Mouse (Mus musculus): ENCODE results near the gene Gm5142. TPM values are rescaled to one million over a fixed set of nuclear protein-coding genes. Genes with fewer than 3 reads are reported as not detected.

Gene Gm5142
- total RNA-seq (2015) (not detected in 2 replicates), total RNA-seq (2017) (not detected in 2 replicates)

GRCm38 (mm10) chr14:59178649-59179048, at the start of gene Gm5142:
Gene Gm5142, minus strand, starts transcription at chr14:59178749.
- no peak for ATAC-seq (replicated peaks; ENCODE audit: poor library complexity)

- ATAC-seq (replicated peaks; ENCODE audit: poor library complexity), result no peak
Measured at GRCm38 (mm10) chr14:59226240-59226639, 47.7 kb upstream of the Gm5142 start.

- ATAC-seq (replicated peaks; ENCODE audit: poor library complexity), result no peak; the same call in 1 of the 2 replicates
Measured at GRCm38 (mm10) chr14:59219241-59219640, 40.7 kb upstream of the Gm5142 start.

- ATAC-seq (replicated peaks; ENCODE audit: poor library complexity), result no peak
Measured at GRCm38 (mm10) chr14:59209816-59210215, 31.3 kb upstream of the Gm5142 start.

- no peak for ATAC-seq (replicated peaks; ENCODE audit: poor library complexity)
Measured at GRCm38 (mm10) chr14:59209003-59209402, 30.5 kb upstream of the Gm5142 start.

GRCm38 (mm10) chr14:59205976-59206583, 27.5 kb upstream of the Gm5142 start:
- no peak for ATAC-seq (replicated peaks; ENCODE audit: poor library complexity)

GRCm38 (mm10) chr14:59205461-59205860, 26.9 kb upstream of the Gm5142 start:
- no peak for ATAC-seq (replicated peaks; ENCODE audit: poor library complexity)

GRCm38 (mm10) chr14:59201604-59202215, 23.2 kb upstream of the Gm5142 start:
- ATAC-seq (replicated peaks; ENCODE audit: poor library complexity), result no peak

GRCm38 (mm10) chr14:59200711-59201603, 22.4 kb upstream of the Gm5142 start, which contains the start of gene Rcbtb1:
Gene Rcbtb1, plus strand, starts transcription at chr14:59201209.
- ATAC-seq (replicated peaks; ENCODE audit: poor library complexity), result peak; percentile 87

GRCm38 (mm10) chr14:59186121-59186520, 7.6 kb upstream of the Gm5142 start:
- no peak for ATAC-seq (replicated peaks; ENCODE audit: poor library complexity)

- ATAC-seq (replicated peaks; ENCODE audit: poor library complexity), result no peak
Measured at GRCm38 (mm10) chr14:59185514-59185913, 7.0 kb upstream of the Gm5142 start.

- no peak for ATAC-seq (replicated peaks; ENCODE audit: poor library complexity)
Measured at GRCm38 (mm10) chr14:59182732-59183131, 4.2 kb upstream of the Gm5142 start.

- ATAC-seq (replicated peaks; ENCODE audit: poor library complexity), result no peak
Measured at GRCm38 (mm10) chr14:59157016-59157698, 21.4 kb downstream of the Gm5142 start.

GRCm38 (mm10) chr14:59155589-59155988, 23.0 kb downstream of the Gm5142 start:
- no peak for ATAC-seq (replicated peaks; ENCODE audit: poor library complexity)

GRCm38 (mm10) chr14:59142793-59143192, 35.8 kb downstream of the Gm5142 start, which contains the start of gene 1700129C05Rik:
Gene 1700129C05Rik, minus strand, starts transcription at chr14:59142893.
- ATAC-seq (replicated peaks; ENCODE audit: poor library complexity), result no peak

GRCm38 (mm10) chr14:59114281-59114680, 64.3 kb downstream of the Gm5142 start:
- 0 out of 2 replicates have a peak, but pooled peaks have one; percentile 39 for ATAC-seq (replicated peaks; ENCODE audit: poor library complexity)

Other genes starting within 250 kb of the Gm5142 start
- gene 1700129C05Rik, start 35.9 kb downstream of the Gm5142 start, total RNA-seq (2015), result not detected in 2 replicates
- gene 1700129C05Rik, start 35.9 kb downstream of the Gm5142 start, total RNA-seq (2017), result not detected in 2 replicates
- gene Rcbtb1, start 22.5 kb upstream of the Gm5142 start, total RNA-seq (2015), result 16.8 and 17.6 TPM in 2 replicates
- gene Rcbtb1, start 22.5 kb upstream of the Gm5142 start, total RNA-seq (2017), result 9.5 and 14.7 TPM in 2 replicates
- gene Gm6904, start 81.5 kb upstream of the Gm5142 start, total RNA-seq (2015), result 1.1 TPM in 1 of 2 replicates, not detected in the other
- 0.30 TPM in 1 of 2 replicates, not detected in the other for gene Gm6904, start 81.5 kb upstream of the Gm5142 start, total RNA-seq (2017)
- not detected in 2 replicates for gene Phf11a, start 118.8 kb upstream of the Gm5142 start, total RNA-seq (2015)
- gene Phf11a, start 118.8 kb upstream of the Gm5142 start, total RNA-seq (2017), result 0.34 TPM in 1 of 2 replicates, not detected in the other
- 3.0 and 3.8 TPM in 2 replicates for gene Phf11b, start 162.6 kb upstream of the Gm5142 start, total RNA-seq (2015)
- 3.7 and 8.0 TPM in 2 replicates for gene Phf11b, start 162.6 kb upstream of the Gm5142 start, total RNA-seq (2017)
- 0.93 and 1.8 TPM in 2 replicates for gene Phf11d, start 186.7 kb upstream of the Gm5142 start, total RNA-seq (2015)
- gene Phf11d, start 186.7 kb upstream of the Gm5142 start, total RNA-seq (2017), result 2.1 and 3.7 TPM in 2 replicates
- gene Phf11c, start 216.6 kb upstream of the Gm5142 start, total RNA-seq (2015), result 1.4 and 1.5 TPM in 2 replicates
- 1.2 and 1.4 TPM in 2 replicates for gene Phf11c, start 216.6 kb upstream of the Gm5142 start, total RNA-seq (2017)

Data from megakaryocyte progenitor cell, adult 5-6 weeks (primary cell).